Mouse (Mus musculus): ENCODE results near the gene Fsip1. TPM values are rescaled to one million over a fixed set of nuclear protein-coding genes. Genes with fewer than 3 reads are reported as not detected.
A peak's percentile ranks its signal among the peaks of the same experiment; 100 is the strongest.

Fsip1 gene
- polyA plus RNA-seq, 1 experiment = 0.93 TPM

DNA sequence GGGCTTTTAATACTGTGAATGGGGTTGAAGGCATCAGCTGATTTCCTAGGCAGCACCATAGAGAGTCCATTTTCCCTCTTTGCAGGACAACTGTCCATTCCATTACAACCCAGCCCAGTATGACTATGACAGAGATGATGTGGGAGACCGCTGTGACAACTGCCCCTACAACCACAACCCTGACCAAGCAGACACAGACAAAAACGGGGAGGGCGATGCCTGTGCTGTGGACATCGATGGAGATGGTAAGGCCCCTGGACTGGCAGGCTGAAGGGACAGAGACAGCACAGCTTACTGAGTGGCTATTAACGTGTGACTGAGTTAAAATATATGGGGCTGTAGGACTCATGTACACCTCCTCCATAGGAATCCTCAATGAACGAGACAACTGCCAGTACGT, 136.0 kb downstream of the Fsip1 start:
- TF ChIP-seq POLR2A (IDR thresholded peaks at IDR 0.05; ENCODE audit: low read depth, low read length) (peak; percentile 89), CTCF (IDR thresholded peaks at IDR 0.05; ENCODE audit: borderline replicate concordance, insufficient read depth, low read length) (no peak)

DNA sequence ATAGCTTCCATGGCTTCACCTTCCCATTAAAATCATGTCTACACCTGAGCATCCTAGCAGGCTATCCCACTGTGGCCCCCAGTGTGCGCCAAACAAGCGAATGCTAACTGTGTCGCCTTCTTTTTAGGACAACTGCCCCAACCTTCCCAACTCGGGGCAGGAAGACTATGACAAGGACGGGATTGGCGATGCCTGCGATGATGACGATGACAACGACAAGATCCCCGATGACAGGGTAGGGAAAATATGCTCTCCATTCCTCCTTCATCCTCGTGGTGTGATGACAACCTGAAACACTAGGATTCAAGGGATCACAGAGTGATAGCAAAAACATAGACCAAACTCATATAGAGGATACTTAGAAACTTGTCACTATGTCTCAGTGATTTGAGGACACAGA, 136.7 kb downstream of the Fsip1 start:
- H3K27ac ChIP-seq (ENCODE audit: insufficient read depth, low read length) = no peak overlapping the region
- TF ChIP-seq POLR2A (IDR thresholded peaks at IDR 0.05; ENCODE audit: low read depth, low read length) (peak; percentile 60), CTCF (IDR thresholded peaks at IDR 0.05; ENCODE audit: borderline replicate concordance, insufficient read depth, low read length) (no peak)
- H3K4me3 ChIP-seq (ENCODE audit: insufficient read depth, low read length) = no peak overlapping the region
- H3K4me1 ChIP-seq (ENCODE audit: control insufficient read depth, insufficient read depth, low read length) = no peaks in the 10 kb centered on the region

More for the DNA sequence above, 136.0 kb downstream of the Fsip1 start:
- Histone ChIP-seq H3K4me3 (ENCODE audit: insufficient read depth, low read length) (no peak overlapping the region), H3K27ac (ENCODE audit: insufficient read depth, low read length) (no peak overlapping the region), H3K4me1 (ENCODE audit: control insufficient read depth, insufficient read depth, low read length) (no peaks in the 10 kb centered on the region)

DNA sequence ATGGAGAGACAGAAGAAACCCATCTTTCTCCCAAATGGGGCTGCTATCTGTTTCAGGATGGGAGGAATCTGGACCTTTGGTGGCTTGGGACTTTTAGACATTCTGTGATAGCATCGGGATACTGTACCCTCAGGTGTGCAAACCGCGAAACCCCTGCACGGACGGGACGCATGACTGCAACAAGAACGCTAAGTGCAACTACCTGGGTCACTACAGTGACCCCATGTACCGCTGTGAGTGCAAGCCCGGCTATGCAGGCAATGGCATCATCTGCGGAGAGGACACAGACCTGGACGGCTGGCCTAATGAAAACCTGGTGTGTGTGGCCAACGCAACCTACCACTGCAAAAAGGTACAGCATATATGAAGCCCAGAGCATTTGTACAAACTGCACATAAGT, 137.1 kb downstream of the Fsip1 start:
- H3K27ac ChIP-seq (ENCODE audit: insufficient read depth, low read length) = no peak overlapping the region
- TF ChIP-seq CTCF (IDR thresholded peaks at IDR 0.05; ENCODE audit: borderline replicate concordance, insufficient read depth, low read length) (no peak), POLR2A (IDR thresholded peaks at IDR 0.05; ENCODE audit: low read depth, low read length) (peak; percentile 68)
- no peaks in the 10 kb centered on the region for H3K4me1 ChIP-seq (ENCODE audit: control insufficient read depth, insufficient read depth, low read length)
- H3K4me3 ChIP-seq (ENCODE audit: insufficient read depth, low read length) = no peak overlapping the region

DNA sequence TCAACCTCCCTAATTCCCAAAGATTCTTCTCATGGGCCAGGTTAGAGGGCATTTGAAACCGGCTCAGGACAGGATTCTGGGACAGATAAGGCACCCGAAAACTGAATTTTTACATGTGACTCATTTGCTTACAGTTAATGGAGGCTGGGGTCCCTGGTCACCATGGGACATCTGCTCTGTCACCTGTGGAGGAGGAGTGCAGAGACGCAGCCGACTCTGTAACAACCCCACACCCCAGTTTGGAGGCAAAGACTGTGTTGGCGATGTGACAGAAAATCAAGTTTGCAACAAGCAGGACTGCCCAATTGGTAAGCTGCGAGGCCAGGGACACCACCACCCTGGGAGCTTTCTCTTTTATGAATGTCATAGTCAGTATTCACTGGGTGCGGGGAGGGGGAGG, 138.3 kb downstream of the Fsip1 start:
- TF ChIP-seq POLR2A (IDR thresholded peaks at IDR 0.05; ENCODE audit: low read depth, low read length) (peak; percentile 55; the same call in 1 of the 2 replicates), CTCF (IDR thresholded peaks at IDR 0.05; ENCODE audit: borderline replicate concordance, insufficient read depth, low read length) (no peak)
- no peaks in the 10 kb centered on the region for H3K4me1 ChIP-seq (ENCODE audit: control insufficient read depth, insufficient read depth, low read length)
- no peak overlapping the region for H3K4me3 ChIP-seq (ENCODE audit: insufficient read depth, low read length)
- no peak overlapping the region for H3K27ac ChIP-seq (ENCODE audit: insufficient read depth, low read length)

DNA sequence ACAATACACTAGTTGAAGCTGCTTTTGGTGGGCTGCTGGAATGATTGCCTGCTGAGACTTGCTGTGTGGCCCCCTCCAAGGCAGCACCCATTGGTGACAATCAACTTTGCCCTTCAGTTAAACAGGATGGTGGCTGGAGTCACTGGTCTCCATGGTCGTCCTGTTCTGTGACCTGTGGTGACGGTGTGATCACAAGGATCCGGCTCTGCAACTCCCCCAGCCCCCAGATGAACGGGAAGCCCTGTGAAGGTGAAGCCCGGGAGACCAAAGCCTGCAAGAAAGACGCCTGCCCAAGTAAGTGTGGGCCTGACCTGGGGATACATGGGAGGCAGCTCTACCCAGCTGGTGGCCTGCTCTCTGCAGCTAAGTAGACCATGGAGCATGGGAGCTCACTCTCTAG, 138.7 kb downstream of the Fsip1 start:
- H3K4me3 ChIP-seq (ENCODE audit: insufficient read depth, low read length) = no peak overlapping the region
- no peaks in the 10 kb centered on the region for H3K4me1 ChIP-seq (ENCODE audit: control insufficient read depth, insufficient read depth, low read length)
- no peak overlapping the region for H3K27ac ChIP-seq (ENCODE audit: insufficient read depth, low read length)
- TF ChIP-seq CTCF (IDR thresholded peaks at IDR 0.05; ENCODE audit: borderline replicate concordance, insufficient read depth, low read length) (no peak), POLR2A (IDR thresholded peaks at IDR 0.05; ENCODE audit: low read depth, low read length) (peak; percentile 86)

DNA sequence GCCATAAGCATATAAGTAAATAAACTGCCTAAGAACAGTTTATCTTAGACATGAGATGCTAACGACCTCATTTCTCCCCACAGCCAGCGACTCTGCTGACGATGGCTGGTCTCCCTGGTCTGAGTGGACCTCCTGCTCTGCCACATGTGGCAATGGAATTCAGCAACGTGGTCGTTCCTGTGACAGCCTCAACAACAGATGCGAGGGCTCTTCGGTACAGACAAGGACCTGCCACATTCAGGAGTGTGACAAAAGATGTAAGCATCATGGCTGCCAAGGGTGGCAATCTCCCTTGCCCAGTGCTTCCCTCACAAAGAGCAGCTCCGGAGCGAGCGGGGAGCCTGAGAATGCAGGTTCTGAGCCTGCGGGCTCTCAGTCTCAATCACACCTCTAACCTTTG, 139.4 kb downstream of the Fsip1 start:
- Histone ChIP-seq H3K27ac (ENCODE audit: insufficient read depth, low read length) (no peak overlapping the region), H3K4me1 (ENCODE audit: control insufficient read depth, insufficient read depth, low read length) (no peaks in the 10 kb centered on the region), H3K4me3 (ENCODE audit: insufficient read depth, low read length) (peak overlapping the region; percentile 3)
- no peak for TF ChIP-seq CTCF (IDR thresholded peaks at IDR 0.05; ENCODE audit: borderline replicate concordance, insufficient read depth, low read length)
- TF ChIP-seq POLR2A (IDR thresholded peaks at IDR 0.05; ENCODE audit: low read depth, low read length) = peak; percentile 93

DNA sequence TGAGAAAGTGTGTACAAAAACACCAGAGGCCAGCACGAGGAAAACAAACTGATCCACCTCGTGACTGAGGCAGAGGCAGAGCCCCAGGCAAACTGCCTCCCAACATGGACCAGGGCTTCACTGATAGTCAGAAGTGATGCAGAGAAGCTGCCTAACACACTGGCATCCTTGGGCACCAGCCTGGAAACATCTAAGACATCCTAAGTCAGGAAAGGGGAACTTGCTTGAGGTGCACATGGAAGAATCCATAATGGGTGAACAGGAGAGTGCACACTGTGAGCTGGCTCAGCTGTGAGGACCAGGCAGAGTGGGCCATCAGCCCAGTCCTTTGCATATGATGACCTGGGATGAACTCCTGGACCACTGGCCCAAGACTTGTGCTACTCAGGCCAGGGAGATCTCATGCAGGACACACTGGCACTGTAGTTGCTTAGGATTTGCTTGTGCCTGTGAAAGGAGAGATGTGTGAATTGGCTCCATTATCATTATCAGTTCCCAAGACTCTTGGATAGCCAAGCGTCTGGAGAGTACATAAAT, 139.9 kb downstream of the Fsip1 start:
- peak overlapping the region; percentile 13; the same call in 1 of the 2 replicates for H3K27ac ChIP-seq (ENCODE audit: insufficient read depth, low read length)
- peak overlapping the region; percentile 39 for H3K4me3 ChIP-seq (ENCODE audit: insufficient read depth, low read length)
- H3K4me1 ChIP-seq (ENCODE audit: control insufficient read depth, insufficient read depth, low read length) = no peaks in the 10 kb centered on the region
- peak; percentile 86 for TF ChIP-seq POLR2A (IDR thresholded peaks at IDR 0.05; ENCODE audit: low read depth, low read length)
- TF ChIP-seq CTCF (IDR thresholded peaks at IDR 0.05; ENCODE audit: borderline replicate concordance, insufficient read depth, low read length) = no peak

DNA sequence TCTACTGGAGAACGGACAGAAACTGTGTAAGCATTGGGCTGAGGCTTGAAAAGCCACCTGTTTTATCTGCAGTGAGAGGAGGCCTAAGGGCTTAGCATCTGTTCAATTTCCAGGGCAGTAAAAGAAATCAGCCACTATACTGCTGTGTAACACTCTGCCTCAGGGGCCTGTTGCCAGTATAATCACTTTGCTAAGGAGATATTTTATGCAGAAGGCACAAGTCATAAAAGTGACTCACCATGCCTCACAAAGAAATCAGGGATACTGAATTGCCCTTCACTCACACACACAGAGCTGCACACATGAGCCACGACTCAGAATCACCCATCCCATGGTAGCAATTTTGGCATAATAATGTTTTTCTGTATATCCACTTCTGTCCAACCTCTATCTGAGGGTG, 140.6 kb downstream of the Fsip1 start:
- TF ChIP-seq CTCF (IDR thresholded peaks at IDR 0.05; ENCODE audit: borderline replicate concordance, insufficient read depth, low read length) (no peak), POLR2A (IDR thresholded peaks at IDR 0.05; ENCODE audit: low read depth, low read length) (peak; percentile 61; the same call in 1 of the 2 replicates)
- peak overlapping the region; percentile 13; the same call in 1 of the 2 replicates for H3K27ac ChIP-seq (ENCODE audit: insufficient read depth, low read length)
- H3K4me1 ChIP-seq (ENCODE audit: control insufficient read depth, insufficient read depth, low read length) = no peaks in the 10 kb centered on the region
- peak overlapping the region; percentile 39 for H3K4me3 ChIP-seq (ENCODE audit: insufficient read depth, low read length)

DNA sequence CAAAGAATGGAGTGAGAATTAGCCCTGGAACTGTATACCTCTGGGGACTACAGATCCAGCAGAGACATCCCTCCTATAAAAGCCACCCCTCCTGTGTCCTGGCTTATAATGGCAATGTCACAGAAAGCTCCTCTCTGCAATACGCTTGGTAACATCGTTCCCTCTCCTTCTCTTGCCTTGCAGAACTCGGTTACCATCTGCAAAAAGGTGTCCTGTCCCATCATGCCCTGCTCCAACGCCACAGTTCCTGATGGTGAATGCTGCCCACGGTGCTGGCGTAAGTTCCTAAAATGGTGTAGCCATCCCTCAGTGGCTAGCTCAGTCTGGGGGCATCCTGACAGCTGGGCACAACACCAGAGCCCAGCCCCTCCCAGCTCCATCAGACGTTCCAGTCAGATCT, 141.1 kb downstream of the Fsip1 start:
- TF ChIP-seq CTCF (IDR thresholded peaks at IDR 0.05; ENCODE audit: borderline replicate concordance, insufficient read depth, low read length) (no peak), POLR2A (IDR thresholded peaks at IDR 0.05; ENCODE audit: low read depth, low read length) (peak; percentile 96)
- H3K4me1 ChIP-seq (ENCODE audit: control insufficient read depth, insufficient read depth, low read length) = no peaks in the 10 kb centered on the region
- peak overlapping the region; percentile 14; the same call in 1 of the 2 replicates for H3K27ac ChIP-seq (ENCODE audit: insufficient read depth, low read length)
- peak overlapping the region; percentile 39 for H3K4me3 ChIP-seq (ENCODE audit: insufficient read depth, low read length)

DNA sequence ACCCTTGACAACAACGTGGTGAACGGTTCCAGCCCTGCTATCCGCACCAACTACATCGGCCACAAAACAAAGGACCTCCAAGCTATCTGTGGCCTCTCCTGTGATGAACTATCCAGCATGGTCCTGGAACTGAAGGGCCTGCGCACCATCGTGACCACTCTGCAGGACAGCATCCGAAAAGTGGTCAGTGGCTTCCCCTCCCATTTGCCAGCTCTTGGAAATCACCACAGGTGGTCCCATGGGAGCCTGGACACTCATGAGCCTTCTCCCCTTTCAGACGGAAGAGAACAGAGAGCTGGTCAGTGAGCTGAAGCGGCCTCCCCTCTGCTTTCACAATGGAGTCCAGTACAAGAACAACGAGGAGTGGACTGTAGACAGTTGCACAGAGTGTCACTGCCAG, 142.1 kb downstream of the Fsip1 start:
- Histone ChIP-seq H3K4me1 (ENCODE audit: control insufficient read depth, insufficient read depth, low read length) (0 out of 2 replicates have a peak, but pooled peaks cover 3% of the 10 kb centered on the region), H3K4me3 (ENCODE audit: insufficient read depth, low read length) (peak overlapping the region; percentile 56), H3K27ac (ENCODE audit: insufficient read depth, low read length) (peak overlapping the region; percentile 75)
- peak; percentile 82 for TF ChIP-seq POLR2A (IDR thresholded peaks at IDR 0.05; ENCODE audit: low read depth, low read length)
- TF ChIP-seq CTCF (IDR thresholded peaks at IDR 0.05; ENCODE audit: borderline replicate concordance, insufficient read depth, low read length) = no peak
